Mouse (Mus musculus): ENCODE results near the gene Slc25a27.

- TF ChIP-seq TAL1 (IDR thresholded peaks at IDR 0.05; ENCODE audit: low read length), result no peak
- TF ChIP-seq GATA1 (IDR thresholded peaks at IDR 0.05; ENCODE audit: low read length), result no peak
These were observed 10.3 kb upstream of the Slc25a27 start for GRCm38 (mm10) chr17:43677317-43677716.

All from erythroblast, embryonic 14.5 days (primary cell).